Mouse (Mus musculus) kidney, adult 9 months (tissue): ENCODE measurements at regions not wholly inside any gene's neighbourhood (a gene's known extent, or its start where the extent isn't known, plus 50 kb on each side); places are given as distances from the start of the nearest gene placed in this dataset.

Experiments used
- DNase-seq: peaks from one replicate; pipeline ENCODE4 v3.0.0; 2022

DNA sequence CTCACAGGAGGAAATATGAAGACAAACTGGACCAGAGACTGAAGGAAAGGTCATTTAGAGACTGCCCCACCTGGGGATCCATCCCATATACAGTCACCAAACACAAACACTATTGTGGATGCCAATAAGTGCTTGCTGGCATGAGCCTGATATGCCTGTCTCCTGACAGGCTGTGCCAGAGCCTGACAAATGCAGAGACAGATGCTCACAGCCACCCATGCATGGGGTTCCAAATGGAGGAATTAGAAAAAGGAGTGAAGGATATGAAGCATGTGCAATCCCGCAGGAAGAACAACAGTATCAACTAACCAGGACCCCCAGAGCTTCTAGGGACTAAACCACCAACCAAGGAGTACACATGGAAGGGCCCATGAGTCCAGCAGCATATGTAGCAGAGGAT lies 505.9 kb downstream of the Gm6685 start:
- DNase-seq: no peak

DNA sequence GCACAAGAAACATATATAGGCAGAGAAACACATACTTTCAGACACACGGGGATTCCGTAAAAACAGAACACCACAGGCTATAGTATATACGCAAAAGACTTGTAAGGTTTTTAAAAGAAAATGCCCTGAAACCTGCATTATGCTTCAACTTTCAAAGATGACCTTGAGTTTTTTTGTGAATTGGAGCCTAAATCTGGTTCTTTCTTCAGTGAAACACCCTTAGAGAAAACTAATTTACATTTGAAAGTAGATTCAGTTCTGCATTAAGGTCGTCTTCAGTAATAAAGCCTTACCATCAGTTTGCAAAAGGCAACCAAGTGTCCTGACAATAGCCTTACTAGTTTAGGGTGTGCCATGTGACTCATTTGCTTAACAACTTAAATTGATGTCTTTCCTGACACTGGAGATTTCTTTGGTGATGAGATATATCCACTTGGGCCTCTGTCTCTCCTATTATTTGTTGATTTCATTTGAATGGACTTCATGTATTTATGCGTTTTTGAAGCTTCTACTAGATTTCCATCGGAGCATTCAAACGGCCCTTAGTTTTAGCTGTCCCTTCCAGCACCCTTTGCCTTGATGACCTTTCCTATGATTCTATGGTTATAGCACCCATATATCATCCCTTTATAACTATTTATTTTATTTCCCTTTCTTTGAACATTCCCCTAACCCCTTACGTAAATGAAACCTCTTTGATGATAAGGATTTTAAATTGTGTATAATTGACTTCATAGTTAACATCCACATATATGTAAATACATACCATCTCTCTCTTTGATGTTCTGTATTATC lies 539.6 kb downstream of the Gm6685 start:
- no peak for DNase-seq

DNA sequence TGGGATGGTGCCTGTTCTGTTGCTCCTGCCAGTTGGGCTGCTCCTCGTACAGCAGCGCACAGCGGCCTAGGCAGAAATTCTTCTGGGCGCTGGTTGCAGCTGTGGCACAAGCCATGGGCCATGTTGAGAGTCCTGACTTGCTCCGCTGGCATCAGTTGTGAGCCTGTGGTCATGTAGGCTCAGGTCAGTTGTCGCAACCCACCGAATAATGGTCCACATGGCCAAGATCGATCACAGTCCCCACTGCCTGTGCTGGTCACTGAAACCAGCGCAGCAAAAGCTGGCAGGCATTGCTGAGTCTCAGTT lies 585.8 kb downstream of the Gm6685 start:
- no peak for DNase-seq

DNA sequence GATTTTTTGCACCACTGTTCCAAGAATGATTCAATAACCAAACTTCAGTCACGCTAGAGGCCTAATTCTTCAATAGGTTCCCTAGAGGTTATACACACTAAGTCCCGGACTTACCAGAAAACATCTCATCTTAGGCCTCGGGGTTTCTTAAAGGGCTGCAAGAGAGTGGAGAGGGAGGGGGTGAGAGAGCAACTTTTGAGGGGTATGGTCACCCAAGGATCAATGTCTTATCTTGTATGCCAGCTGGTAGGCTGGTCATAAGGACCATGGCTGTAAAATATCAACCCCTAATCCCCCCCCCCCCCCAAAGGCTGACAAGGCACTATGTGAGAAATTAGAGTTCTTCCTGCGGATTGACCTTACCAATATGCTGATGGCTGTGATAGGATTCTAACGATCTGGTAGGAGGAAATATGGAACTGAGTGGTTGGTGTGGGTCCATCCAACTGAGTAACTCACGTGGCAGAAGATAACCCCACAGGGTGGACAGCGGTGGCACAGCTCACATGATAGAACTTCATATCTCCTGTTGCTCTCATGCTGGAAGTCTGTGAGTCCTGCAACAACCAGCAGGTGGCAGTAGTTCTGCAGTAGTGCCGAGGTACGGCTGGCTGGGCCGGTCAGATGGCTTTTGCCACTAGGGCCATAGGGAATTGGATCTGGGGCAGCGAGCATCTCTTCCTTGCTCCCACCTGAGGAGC lies 586.3 kb downstream of the Gm6685 start:
- peak; percentile 51 for DNase-seq

DNA sequence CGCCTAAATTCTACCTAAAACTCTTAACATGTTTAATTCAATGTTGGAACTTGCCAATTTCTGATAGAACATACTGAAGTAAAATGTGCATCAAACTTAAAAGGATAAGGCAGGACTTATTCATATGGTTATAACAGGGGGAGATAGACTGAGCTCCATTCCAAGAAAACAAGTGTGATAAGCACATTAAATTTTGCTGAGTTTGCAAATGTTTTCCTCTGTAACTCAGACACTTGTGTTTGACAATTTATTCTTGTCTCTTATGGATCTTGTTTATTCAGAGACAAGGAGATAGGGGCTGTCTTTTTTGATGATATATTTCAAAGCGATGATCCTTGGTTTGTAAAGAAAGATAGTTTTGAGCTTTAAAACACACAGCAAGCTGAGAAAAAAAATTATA lies 613.6 kb downstream of the Gm6685 start:
- DNase-seq: no peak

- no peak for DNase-seq
Measured at GRCm38 (mm10) chr11:27721346-27721745, 618.3 kb downstream of the Gm6685 start.

DNA sequence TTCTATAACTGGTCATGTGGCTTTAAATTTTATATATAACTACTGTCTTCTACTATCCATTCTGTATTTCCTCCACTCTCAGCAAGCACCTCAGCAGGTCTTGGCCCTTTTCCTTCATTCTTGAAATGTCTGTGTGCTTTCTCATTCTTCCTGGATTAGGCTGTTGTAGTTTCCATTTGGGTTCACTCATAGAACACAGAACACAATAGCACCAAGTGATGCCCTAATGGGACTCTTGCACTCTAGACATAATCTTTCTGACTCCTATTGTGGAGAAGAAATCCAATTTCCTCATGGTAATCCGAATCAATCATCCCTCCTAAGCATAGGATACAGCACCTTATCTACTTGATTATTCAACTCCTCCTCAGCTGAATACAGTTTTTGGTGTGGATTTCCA lies 667.2 kb downstream of the Gm6685 start:
- no peak for DNase-seq
